Mouse (Mus musculus) neural tube, embryonic 12.5 days (tissue): ENCODE data around the gene Gramd2. TPM values are rescaled to one million over a fixed set of nuclear protein-coding genes. Genes with fewer than 3 reads are reported as not detected.
A peak's percentile ranks its signal among the peaks of the same experiment; 100 is the strongest.

ENCODE experiments used
- ATAC-seq: fragments of 200-750 bp; cut with Nextera tagmentation; 2 replicates; pipeline ENCODE4 v1.8.0; 2017; ENCODE audit warnings: low read depth, mild to moderate bottlenecking, moderate TSS enrichment, moderate library complexity; ENCODE audit not compliant: low FRiP score
- H3K27ac ChIP-seq: fragments of 300-500 bp; sonication (generic); 2 replicates; pipeline ENCODE4 v1.5.1; 2016
- H3K27me3 ChIP-seq: fragments of 300-500 bp; sonication (generic); replicated peaks from 2 replicates; pipeline ENCODE4 v1.6.1; 2016; ENCODE audit warnings: mild to moderate bottlenecking
- H3K36me3 ChIP-seq: fragments of 300-500 bp; sonication (generic); 2 replicates; pipeline ENCODE4 v1.6.1; 2016; ENCODE audit warnings: mild to moderate bottlenecking
- H3K4me1 ChIP-seq: fragments of 300-500 bp; sonication (generic); 2 replicates; pipeline ENCODE4 v1.6.1; 2016
- H3K4me2 ChIP-seq: fragments of 300-500 bp; sonication (generic); replicated peaks from 2 replicates; pipeline ENCODE4 v1.6.1; 2016; ENCODE audit warnings: mild to moderate bottlenecking
- H3K4me3 ChIP-seq: fragments of 300-500 bp; sonication (generic); 2 replicates; pipeline ENCODE4 v1.5.1; 2016
- H3K9ac ChIP-seq: fragments of 300-500 bp; sonication (generic); 2 replicates; pipeline ENCODE4 v1.6.1; 2016; ENCODE audit warnings: mild to moderate bottlenecking
- H3K9me3 ChIP-seq: fragments of 300-500 bp; sonication (generic); 2 replicates; pipeline ENCODE4 v1.6.1; 2016; ENCODE audit warnings: mild to moderate bottlenecking
- WGBS: fragments of 180-500 bp; shearing (Covaris S2); methylation state at CpG from one replicate; pipeline ENCODE4 v1.1.7; 2016; 5-methylcytosine and 5-hydroxymethylcytosine counted together
- polyA plus RNA-seq: library from polyadenylated mRNA; unstranded; fragments of >200 nt; fragmentation: Nextera tagmentation; extraction: Ambion mirVana; gene quantifications from 2 replicates; pipeline ENCODE4 v1.2.1, GENCODE M21; 2016

Gramd2 gene
- polyA plus RNA-seq, 1 experiment from 2014 or later = 0.56 TPM

- Histone ChIP-seq H3K36me3 (peaks cover 36% of the 10 kb centered on the region), H3K27ac (no peak overlapping the region), H3K27me3 (no peaks in the 10 kb centered on the region), H3K9me3 (no peaks in the 10 kb centered on the region), H3K4me2 (peak overlapping the region; percentile 80), H3K9ac (peak overlapping the region; percentile 8; the same call in 1 of the 2 replicates), H3K4me1 (peaks cover 59% of the 10 kb centered on the region), H3K4me3 (peak overlapping the region; percentile 67; the same call in 1 of the 2 replicates)
- WGBS = 27% methylated on average over 14 of the region's 14 CpGs
- ATAC-seq = peak; percentile 14; the same call in 1 of the 2 replicates
Observed at GRCm38 (mm10) chr9:59659036-59660026, 20.6 kb upstream of the Gramd2 start.

GRCm38 (mm10) chr9:59660421-59660820 is 19.5 kb upstream of the Gramd2 start:
- no peak overlapping the region for H3K9ac ChIP-seq
- peak overlapping the region; percentile 80 for H3K4me2 ChIP-seq
- no peak for ATAC-seq
- no peak overlapping the region for H3K4me3 ChIP-seq
- H3K27ac ChIP-seq = no peak overlapping the region
- peaks cover 59% of the 10 kb centered on the region for H3K4me1 ChIP-seq
- peaks cover 47% of the 10 kb centered on the region for H3K36me3 ChIP-seq
- 57% methylated on average over 10 of the region's 10 CpGs for WGBS
- no peaks in the 10 kb centered on the region for H3K9me3 ChIP-seq
- H3K27me3 ChIP-seq = no peaks in the 10 kb centered on the region

GRCm38 (mm10) chr9:59661298-59661975 is 18.5 kb upstream of the Gramd2 start:
- H3K4me3 ChIP-seq = no peak overlapping the region
- peaks cover 56% of the 10 kb centered on the region for H3K36me3 ChIP-seq
- no peaks in the 10 kb centered on the region for H3K9me3 ChIP-seq
- H3K27ac ChIP-seq = no peak overlapping the region
- H3K9ac ChIP-seq = no peak overlapping the region
- WGBS = 78% methylated on average over 6 of the region's 6 CpGs
- H3K4me1 ChIP-seq = peaks cover 57% of the 10 kb centered on the region
- H3K27me3 ChIP-seq = no peaks in the 10 kb centered on the region
- peak overlapping the region; percentile 31 for H3K4me2 ChIP-seq
- ATAC-seq = no peak

GRCm38 (mm10) chr9:59663226-59663625 is 16.7 kb upstream of the Gramd2 start:
- Histone ChIP-seq H3K4me1 (peaks cover 55% of the 10 kb centered on the region), H3K27ac (no peak overlapping the region), H3K4me2 (no peak overlapping the region), H3K36me3 (peaks cover 74% of the 10 kb centered on the region), H3K9me3 (no peaks in the 10 kb centered on the region), H3K4me3 (no peak overlapping the region), H3K27me3 (no peaks in the 10 kb centered on the region), H3K9ac (no peak overlapping the region)
- no peak for ATAC-seq
- WGBS = 85% methylated on average over 7 of the region's 7 CpGs

- no peak overlapping the region for H3K4me3 ChIP-seq
- ATAC-seq = no peak
- no peak overlapping the region for H3K4me2 ChIP-seq
- no peak overlapping the region for H3K9ac ChIP-seq
- no peak overlapping the region for H3K27ac ChIP-seq
- H3K9me3 ChIP-seq = no peaks in the 10 kb centered on the region
- no peaks in the 10 kb centered on the region for H3K27me3 ChIP-seq
- peaks cover 50% of the 10 kb centered on the region for H3K4me1 ChIP-seq
- 52% methylated on average over 3 of the region's 3 CpGs for WGBS
- H3K36me3 ChIP-seq = peaks cover 82% of the 10 kb centered on the region
Observed at GRCm38 (mm10) chr9:59663957-59664356, 16.0 kb upstream of the Gramd2 start.

- no peak overlapping the region for H3K4me2 ChIP-seq
- peaks cover 89% of the 10 kb centered on the region for H3K36me3 ChIP-seq
- H3K27ac ChIP-seq = no peak overlapping the region
- H3K27me3 ChIP-seq = no peaks in the 10 kb centered on the region
- H3K4me1 ChIP-seq = peaks cover 42% of the 10 kb centered on the region
- no peak overlapping the region for H3K4me3 ChIP-seq
- ATAC-seq = no peak
- no peak overlapping the region for H3K9ac ChIP-seq
- H3K9me3 ChIP-seq = no peaks in the 10 kb centered on the region
- WGBS = 76% methylated on average over 4 of the region's 4 CpGs
Observed at GRCm38 (mm10) chr9:59664664-59665256, 15.2 kb upstream of the Gramd2 start.

- Histone ChIP-seq H3K36me3 (peaks cover 95% of the 10 kb centered on the region), H3K4me1 (peaks cover 29% of the 10 kb centered on the region), H3K9me3 (no peaks in the 10 kb centered on the region), H3K9ac (no peak overlapping the region), H3K4me2 (no peak overlapping the region), H3K27ac (no peak overlapping the region), H3K4me3 (no peak overlapping the region), H3K27me3 (no peaks in the 10 kb centered on the region)
- no peak for ATAC-seq
- 87% methylated on average over 8 of the region's 8 CpGs for WGBS
Observed at GRCm38 (mm10) chr9:59666016-59666415, 13.9 kb upstream of the Gramd2 start.

- no peaks in the 10 kb centered on the region for H3K9me3 ChIP-seq
- no peak for ATAC-seq
- 92% methylated on average over 1 of the region's 1 CpGs for WGBS
- no peak overlapping the region for H3K9ac ChIP-seq
- H3K4me2 ChIP-seq = no peak overlapping the region
- peaks cover 21% of the 10 kb centered on the region for H3K4me1 ChIP-seq
- no peak overlapping the region for H3K27ac ChIP-seq
- peaks cover 95% of the 10 kb centered on the region for H3K36me3 ChIP-seq
- H3K4me3 ChIP-seq = no peak overlapping the region
- H3K27me3 ChIP-seq = no peaks in the 10 kb centered on the region
Observed at GRCm38 (mm10) chr9:59666813-59667212, 13.1 kb upstream of the Gramd2 start.

- no peak overlapping the region for H3K27ac ChIP-seq
- no peak overlapping the region for H3K4me2 ChIP-seq
- no peak overlapping the region for H3K9ac ChIP-seq
- WGBS = 86% methylated on average over 4 of the region's 4 CpGs
- no peaks in the 10 kb centered on the region for H3K27me3 ChIP-seq
- ATAC-seq = no peak
- peaks cover 18% of the 10 kb centered on the region; the same call in 1 of the 2 replicates for H3K4me1 ChIP-seq
- H3K9me3 ChIP-seq = no peaks in the 10 kb centered on the region
- H3K36me3 ChIP-seq = peaks cover 95% of the 10 kb centered on the region
- no peak overlapping the region for H3K4me3 ChIP-seq
Observed at GRCm38 (mm10) chr9:59667250-59667649, 12.7 kb upstream of the Gramd2 start.

- ATAC-seq = no peak
- H3K4me1 ChIP-seq = peaks cover 13% of the 10 kb centered on the region; the same call in 1 of the 2 replicates
- peaks cover 96% of the 10 kb centered on the region for H3K36me3 ChIP-seq
- WGBS = 90% methylated on average over 6 of the region's 6 CpGs
- no peaks in the 10 kb centered on the region for H3K27me3 ChIP-seq
- no peaks in the 10 kb centered on the region for H3K9me3 ChIP-seq
- no peak overlapping the region for H3K4me3 ChIP-seq
- H3K27ac ChIP-seq = no peak overlapping the region
- no peak overlapping the region for H3K4me2 ChIP-seq
- no peak overlapping the region for H3K9ac ChIP-seq
Observed at GRCm38 (mm10) chr9:59667904-59668303, 12.0 kb upstream of the Gramd2 start.

GRCm38 (mm10) chr9:59668473-59668872 is 11.5 kb upstream of the Gramd2 start:
- no peak overlapping the region for H3K27ac ChIP-seq
- no peak overlapping the region for H3K9ac ChIP-seq
- H3K9me3 ChIP-seq = no peaks in the 10 kb centered on the region
- no peak for ATAC-seq
- H3K36me3 ChIP-seq = peaks cover 96% of the 10 kb centered on the region
- H3K4me1 ChIP-seq = peaks cover 8% of the 10 kb centered on the region; the same call in 1 of the 2 replicates
- no peak overlapping the region for H3K4me2 ChIP-seq
- WGBS = 76% methylated on average over 7 of the region's 7 CpGs
- H3K27me3 ChIP-seq = no peaks in the 10 kb centered on the region
- no peak overlapping the region for H3K4me3 ChIP-seq

- no peaks in the 10 kb centered on the region for H3K9me3 ChIP-seq
- H3K4me1 ChIP-seq = peaks cover under 1% of the 10 kb centered on the region; the same call in 1 of the 2 replicates
- WGBS = 84% methylated on average over 4 of the region's 4 CpGs
- no peak overlapping the region for H3K4me2 ChIP-seq
- H3K4me3 ChIP-seq = no peak overlapping the region
- no peak for ATAC-seq
- no peak overlapping the region for H3K9ac ChIP-seq
- no peak overlapping the region for H3K27ac ChIP-seq
- peaks cover 97% of the 10 kb centered on the region for H3K36me3 ChIP-seq
- no peaks in the 10 kb centered on the region for H3K27me3 ChIP-seq
Observed at GRCm38 (mm10) chr9:59669172-59669571, 10.8 kb upstream of the Gramd2 start.
